Mouse (Mus musculus) thymus, postnatal 25 days (tissue): ENCODE data around the gene Gm13306.
"Not testable (repeated sequence)": the region's sequence is repeated elsewhere in the genome, so short reads cannot be mapped to it uniquely, and the experiment has no call there.

Experiments used
- DNase-seq: peaks from one replicate; pipeline ENCODE4 v3.0.0; 2022

Gene Gm13306

GRCm38 (mm10) chr4:42153136-42153535 is at the start of gene Gm13306:
Gene Gm13306, plus strand, starts transcription at chr4:42153436.
- DNase-seq: not testable (repeated sequence)

GRCm38 (mm10) chr4:42114517-42114916 is 38.7 kb upstream of the Gm13306 start, which contains the start of gene Gm13304:
Gene Gm13304, plus strand, starts transcription at chr4:42114817.
- DNase-seq: not testable (repeated sequence)

- DNase-seq: not testable (repeated sequence)
Observed at GRCm38 (mm10) chr4:42168503-42168902, 15.3 kb downstream of the Gm13306 start, which contains the start of gene Gm13305. Gene Gm13305, minus strand, starts transcription at chr4:42168603.

GRCm38 (mm10) chr4:42178243-42178642 is 25.0 kb downstream of the Gm13306 start:
- DNase-seq: not testable (repeated sequence)

GRCm38 (mm10) chr4:42183234-42184197 is 30.3 kb downstream of the Gm13306 start:
- DNase-seq: not testable (repeated sequence)

GRCm38 (mm10) chr4:42184324-42184979 is 31.2 kb downstream of the Gm13306 start:
- DNase-seq: not testable (repeated sequence)

GRCm38 (mm10) chr4:42184980-42185372 is 31.7 kb downstream of the Gm13306 start:
- DNase-seq: not testable (repeated sequence)
